Mouse (Mus musculus) inflammation-experienced regulatory T-cells, adult 6 months (primary cell): ENCODE results near the gene Gm20388. TPM values are rescaled to one million over a fixed set of nuclear protein-coding genes. Genes with fewer than 3 reads are reported as not detected.
"Not testable (repeated sequence)": the region's sequence is repeated elsewhere in the genome, so short reads cannot be mapped to it uniquely, and the experiment has no call there.

Experiments
- ATAC-seq: one replicate; pipeline ENCODE4 v1.8.0; 2017
- polyA plus RNA-seq, 3 experiments: library from polyadenylated mRNA; unstranded; fragments of 100-300 nt; shearing (Covaris generic); gene quantifications; one replicate each; pipeline ENCODE4 v1.2.1; 2017

The Gm20388 gene
- polyA plus RNA-seq, 3 experiments from 2014 or later = 10.8 to 14.1 (median 11.8) TPM

DNA sequence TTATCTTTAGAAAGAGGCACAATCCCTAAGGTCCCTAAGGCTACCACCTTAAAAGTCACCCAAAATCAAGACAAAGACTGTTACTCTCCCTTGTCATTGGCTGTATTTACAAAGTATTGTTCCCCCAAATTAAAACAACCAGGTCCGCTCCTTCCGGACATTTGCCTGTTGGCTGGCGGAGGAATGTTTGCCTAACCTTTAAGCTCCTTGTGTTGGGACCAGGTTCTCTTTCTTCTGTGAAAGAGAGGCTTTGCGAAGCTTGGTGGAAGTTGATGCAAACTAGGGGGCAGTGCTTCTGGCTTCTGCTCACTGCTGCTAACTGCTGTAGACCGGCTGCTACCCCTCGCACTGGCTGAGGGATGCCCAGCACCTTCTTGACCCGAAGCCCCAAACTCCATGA is 3898.0 kb downstream of the Gm20388 start:
- ATAC-seq = no peak

- ATAC-seq = not testable (repeated sequence)
Observed at GRCm38 (mm10) chr8:123809342-123809741, 3898.7 kb downstream of the Gm20388 start.

GRCm38 (mm10) chr8:123812227-123812626 is 3901.6 kb downstream of the Gm20388 start:
- ATAC-seq = no peak

DNA sequence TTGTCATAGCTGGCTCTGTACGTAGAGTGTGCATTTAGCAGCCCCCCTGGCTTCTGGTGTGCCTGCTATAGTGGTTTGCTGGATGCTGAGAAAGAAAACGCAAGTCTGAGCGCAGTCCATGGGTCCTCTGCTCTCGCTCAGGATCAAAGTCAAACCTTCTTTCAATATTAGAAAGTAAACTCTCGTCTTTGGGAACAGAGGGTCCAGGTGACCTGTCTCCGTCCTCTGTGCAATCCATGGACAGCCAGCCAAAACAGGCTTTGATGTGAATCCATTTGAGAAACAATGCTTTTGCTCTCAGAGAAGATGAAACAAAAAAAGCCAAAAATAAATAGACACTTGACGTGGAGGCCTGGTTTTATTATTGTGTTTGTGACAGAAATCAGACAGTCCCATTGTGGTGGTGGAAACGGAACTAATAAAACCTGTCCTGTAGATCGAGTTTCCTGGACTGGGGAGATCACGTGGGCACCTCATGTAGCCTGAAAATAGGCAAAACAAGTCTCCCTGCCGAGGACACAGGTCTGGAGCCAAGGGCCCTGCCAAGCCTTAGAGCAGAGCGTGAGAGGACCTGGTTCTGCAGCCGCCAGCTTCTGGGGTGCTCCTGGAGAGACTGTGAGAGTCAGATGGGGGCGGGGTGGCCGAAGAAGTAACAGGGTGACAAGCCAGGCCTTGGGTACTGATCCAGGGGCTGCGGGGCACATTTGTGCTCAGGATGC is 3902.7 kb downstream of the Gm20388 start:
- no peak for ATAC-seq

GRCm38 (mm10) chr8:123813892-123814266 is 3903.2 kb downstream of the Gm20388 start:
- ATAC-seq = no peak

- ATAC-seq = no peak
Observed at GRCm38 (mm10) chr8:123815325-123815724, 3904.7 kb downstream of the Gm20388 start.

- ATAC-seq = no peak
Observed at GRCm38 (mm10) chr8:123816939-123817338, 3906.3 kb downstream of the Gm20388 start.

DNA sequence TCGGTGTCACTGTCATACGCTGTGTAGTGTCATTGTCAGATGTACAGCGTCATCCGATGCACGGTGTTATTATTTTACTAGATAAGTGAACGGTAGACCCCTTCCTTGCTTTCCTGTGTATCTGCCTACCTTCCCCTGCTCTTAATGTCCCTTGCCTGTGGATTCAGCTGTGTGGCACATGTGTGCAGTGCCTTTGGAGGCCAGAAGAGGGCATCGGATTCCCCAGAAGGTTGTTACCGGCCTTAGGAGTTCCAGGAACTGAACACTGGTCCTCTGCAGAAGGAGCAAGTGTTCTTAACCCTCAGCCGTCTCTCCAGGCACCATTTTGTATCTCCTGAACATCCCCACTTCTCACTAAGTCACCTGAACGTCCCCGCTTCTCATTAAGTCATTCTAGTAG is 3907.1 kb downstream of the Gm20388 start:
- no peak for ATAC-seq

DNA sequence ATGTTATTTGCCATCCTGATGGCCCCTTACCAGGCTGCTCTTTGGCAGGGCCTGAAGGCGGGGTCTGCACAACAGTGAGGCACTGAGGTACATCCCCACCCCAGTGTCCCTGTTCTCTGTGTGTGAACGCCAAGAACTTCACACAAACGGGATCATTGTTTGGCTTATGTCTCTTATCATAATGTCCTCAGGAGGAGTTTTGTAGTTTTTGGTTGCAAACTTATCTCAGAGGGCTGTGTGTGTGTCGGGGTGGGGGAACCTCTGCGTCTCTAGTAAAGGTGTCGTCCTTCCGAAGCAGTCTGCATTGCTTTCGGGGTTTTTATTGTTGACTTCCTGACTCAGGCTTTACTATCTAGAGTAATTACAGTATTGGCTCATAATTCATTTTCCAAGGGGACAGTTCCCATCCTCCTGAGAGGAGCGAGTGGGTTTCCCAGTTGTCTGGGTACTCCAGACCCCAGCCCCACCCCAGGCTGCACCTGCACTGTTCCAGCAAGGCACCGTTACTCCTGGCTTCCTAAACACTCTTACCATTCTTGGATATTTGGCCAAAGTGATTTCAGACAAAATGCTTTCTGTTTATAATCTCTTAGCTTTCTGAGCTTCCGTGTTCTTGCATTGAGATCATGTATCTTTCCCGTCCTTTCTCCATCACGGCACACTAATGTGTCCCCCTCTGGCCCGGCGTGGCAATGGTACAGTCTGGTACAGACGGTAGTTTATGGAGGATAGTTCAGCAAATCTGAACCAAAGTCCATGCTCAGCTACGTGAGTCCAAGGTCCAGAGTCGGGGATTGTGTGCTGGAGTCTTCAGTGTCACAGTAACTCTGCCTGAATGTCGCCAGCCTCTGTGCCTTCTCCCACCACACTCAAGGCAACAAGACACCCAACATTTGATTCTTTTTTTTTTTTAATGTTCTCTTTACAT is 3909.3 kb downstream of the Gm20388 start:
- ATAC-seq = no peak

DNA sequence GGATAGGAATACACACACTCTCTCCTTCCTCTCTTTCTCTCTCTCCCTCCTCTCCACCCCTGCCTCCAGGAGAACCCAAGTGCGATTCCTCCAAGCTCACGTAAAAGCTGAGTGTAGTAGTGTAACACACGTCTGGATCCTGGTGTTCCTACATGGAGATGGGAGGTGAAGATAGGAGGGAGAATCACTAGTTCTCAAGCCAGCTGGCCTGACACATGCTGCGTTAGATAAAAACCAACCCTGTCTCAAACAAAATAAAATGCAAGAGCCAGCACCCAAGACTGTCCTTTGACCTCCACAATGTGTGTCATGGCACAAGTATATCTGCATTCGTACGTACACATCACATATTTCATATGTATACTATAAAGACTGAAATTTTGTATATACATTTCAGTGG is 3910.1 kb downstream of the Gm20388 start:
- no peak for ATAC-seq

- no peak for ATAC-seq
Observed at GRCm38 (mm10) chr8:123823111-123823510, 3912.5 kb downstream of the Gm20388 start.

DNA sequence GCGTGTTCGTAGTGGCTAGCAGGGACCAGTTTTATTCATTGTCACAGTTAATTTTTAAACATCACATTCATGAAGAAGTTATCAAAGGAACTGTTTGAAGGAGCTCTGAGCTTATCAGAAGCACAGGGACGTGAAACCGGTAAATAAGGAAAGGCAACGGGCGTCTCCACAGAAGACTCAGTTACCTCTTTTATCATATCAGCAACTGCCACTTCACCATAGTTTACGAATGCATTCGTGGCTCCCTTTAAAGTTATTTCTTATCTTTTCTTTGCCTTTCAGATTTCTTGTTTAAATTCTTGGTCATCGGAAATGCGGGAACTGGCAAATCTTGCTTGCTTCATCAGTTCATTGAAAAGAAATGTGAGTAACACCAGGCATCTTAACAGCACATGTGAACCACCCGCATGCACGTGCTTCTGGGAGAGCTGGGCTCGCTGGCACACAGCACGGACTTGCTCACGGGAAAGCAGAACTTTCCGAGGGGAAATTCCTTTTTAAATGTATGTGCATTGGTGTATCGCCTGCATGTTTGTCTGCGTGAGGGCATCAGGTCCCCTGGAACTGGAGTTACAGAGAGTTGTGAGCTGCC is 3913.0 kb downstream of the Gm20388 start:
- ATAC-seq = no peak

DNA sequence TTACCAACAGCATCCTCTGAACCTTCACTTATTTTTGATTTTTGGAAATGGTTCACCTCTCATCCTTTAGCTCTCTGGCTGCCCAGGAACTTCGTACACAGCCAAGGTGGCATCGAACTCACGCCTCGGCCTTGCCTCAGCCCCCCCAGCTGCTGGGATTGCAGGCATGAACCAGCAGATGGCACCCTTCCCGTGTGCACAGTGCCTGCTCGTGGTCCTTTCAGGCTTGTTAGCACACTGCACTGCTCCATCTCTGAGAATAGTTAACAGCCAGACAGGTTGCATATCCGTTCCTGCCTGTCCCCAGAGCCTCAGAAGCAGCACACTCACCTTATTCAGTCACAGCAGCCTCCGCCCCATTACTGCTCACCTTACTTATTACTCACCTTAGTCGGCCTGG is 3915.4 kb downstream of the Gm20388 start:
- no peak for ATAC-seq

GRCm38 (mm10) chr8:123826758-123827157 is 3916.1 kb downstream of the Gm20388 start:
- no peak for ATAC-seq

DNA sequence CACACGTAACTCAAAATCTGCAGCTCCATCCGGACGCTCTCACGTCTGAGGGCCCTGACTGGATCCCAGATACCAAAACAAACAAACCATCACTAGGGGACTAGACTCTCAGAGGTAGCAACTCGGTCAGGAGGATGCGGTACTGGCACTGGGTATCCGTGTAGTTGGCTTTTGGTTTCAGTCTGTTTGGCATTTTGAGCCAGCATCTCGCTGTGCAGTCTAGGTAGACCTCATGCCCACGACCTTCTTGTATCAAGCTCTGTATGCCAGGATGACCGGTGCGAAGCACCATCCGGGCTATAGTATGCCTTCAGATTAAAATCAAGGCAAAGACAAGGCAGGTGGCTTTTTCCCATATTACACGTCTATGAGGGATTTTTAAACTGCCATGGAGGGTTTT is 3916.9 kb downstream of the Gm20388 start:
- no peak for ATAC-seq

GRCm38 (mm10) chr8:123832757-123833156 is 3922.1 kb downstream of the Gm20388 start:
- peak; percentile 41 for ATAC-seq

GRCm38 (mm10) chr8:123835451-123835850 is 3924.8 kb downstream of the Gm20388 start:
- peak; percentile 80 for ATAC-seq

- ATAC-seq = no peak
Observed at GRCm38 (mm10) chr8:123836354-123836753, 3925.7 kb downstream of the Gm20388 start.

DNA sequence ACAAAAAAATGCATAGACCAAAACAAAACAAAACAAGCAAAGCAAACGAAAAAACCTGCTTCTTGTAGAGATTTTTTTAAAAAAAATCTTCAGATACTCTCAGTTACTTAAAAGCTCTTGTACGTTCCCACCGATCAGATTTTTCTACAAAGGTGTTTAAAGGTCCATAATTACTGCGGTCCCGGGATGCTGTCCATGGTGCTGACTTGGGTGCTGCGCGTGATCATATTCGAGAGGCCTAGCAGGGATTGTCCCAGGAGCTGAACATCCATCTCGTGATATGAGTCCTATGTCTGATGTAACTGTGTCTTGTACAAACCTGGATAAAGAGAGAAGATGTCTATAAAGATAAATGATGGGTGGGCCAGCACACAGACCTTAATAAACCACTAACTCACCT is 3927.9 kb downstream of the Gm20388 start:
- no peak for ATAC-seq

DNA sequence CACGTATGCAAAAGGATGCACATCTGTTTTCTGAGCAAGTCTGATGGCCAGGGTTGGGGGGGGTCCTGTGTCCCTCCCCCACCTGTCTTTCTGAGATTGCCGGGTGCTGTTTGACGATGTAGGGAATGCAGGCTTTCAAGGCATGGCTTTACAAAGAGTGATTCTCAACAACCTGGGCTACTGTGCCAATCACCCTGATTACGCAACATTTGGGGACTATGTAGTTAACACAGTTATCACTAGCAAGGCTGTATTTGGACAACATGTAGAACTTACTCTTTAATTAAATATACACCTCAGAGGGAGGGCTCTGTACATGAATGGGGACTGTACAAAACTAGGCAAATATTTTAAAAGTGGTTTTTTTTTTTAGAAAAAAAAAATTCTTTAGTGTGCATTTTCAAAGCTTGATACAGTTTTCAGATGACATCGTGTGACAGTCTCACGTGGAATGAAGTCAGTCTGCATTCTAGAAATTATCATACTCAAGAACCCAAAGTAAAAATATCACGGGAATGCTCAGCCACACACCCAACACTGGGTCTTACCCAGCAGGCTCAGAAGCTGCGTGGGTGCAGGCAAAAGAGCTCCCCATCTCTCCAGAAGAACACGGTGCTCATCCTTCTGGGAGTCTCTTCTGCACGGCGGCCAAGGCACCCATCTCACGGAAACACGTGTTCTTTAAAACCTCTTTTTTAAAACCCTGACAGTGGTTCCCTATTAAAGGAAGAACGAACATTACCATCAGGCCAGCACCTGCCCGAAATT is 3930.1 kb downstream of the Gm20388 start:
- ATAC-seq = no peak

DNA sequence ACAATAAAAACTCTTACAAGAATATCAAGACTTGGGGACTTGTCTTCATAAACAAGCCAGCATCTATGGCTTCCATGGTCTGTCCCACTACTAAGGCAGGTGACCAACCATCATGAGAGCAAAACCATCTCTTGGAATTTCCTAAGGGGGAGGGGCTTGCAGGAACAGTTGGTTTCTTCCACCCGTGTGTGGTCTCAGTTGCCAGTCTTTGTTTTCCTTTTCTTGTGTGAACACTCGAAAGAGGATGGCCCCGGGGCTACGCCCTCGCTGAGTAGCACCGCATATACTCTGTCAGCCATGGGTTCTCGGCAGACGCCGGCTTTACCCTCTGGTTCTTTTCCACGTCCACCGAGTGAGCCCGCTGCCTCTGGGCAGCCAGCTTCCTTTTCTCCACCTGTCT is 3931.4 kb downstream of the Gm20388 start:
- ATAC-seq = no peak

GRCm38 (mm10) chr8:123844341-123844740 is 3933.7 kb downstream of the Gm20388 start:
- ATAC-seq = no peak

DNA sequence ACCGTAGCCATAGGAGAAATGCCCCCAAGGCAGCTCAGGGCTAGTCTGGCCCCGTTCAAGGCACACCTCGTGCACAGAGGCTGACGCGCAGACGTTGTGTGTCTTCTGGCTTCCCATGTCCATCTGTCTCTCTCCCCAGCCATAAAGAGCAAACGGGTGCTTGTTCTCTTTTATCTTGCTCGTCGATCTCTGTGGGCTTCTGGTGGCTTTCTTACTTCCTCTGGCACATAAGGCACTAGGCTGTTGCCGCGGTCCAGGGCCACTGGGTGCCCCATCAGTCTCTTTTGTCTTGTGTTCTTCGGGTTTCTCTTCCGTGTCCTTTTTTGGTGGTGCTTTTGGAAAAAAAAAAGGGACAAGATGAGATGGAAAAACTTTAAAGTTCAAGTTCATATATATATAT is 3934.5 kb downstream of the Gm20388 start:
- no peak for ATAC-seq
